Mouse (Mus musculus): ENCODE data around the gene Akap5.

Gene Akap5

GRCm38 (mm10) chr12:76324679-76325431, at the start of gene Akap5:
TSS of gene Akap5 (plus strand) at chr12:76324891.
- ATAC-seq (ENCODE audit: insufficient number of reproducible peaks, low FRiP score, low TSS enrichment): peak; percentile 65

GRCm38 (mm10) chr12:76278209-76278608, 46.5 kb upstream of the Akap5 start:
- ATAC-seq (ENCODE audit: insufficient number of reproducible peaks, low FRiP score, low TSS enrichment): no peak

GRCm38 (mm10) chr12:76280556-76280955, 44.1 kb upstream of the Akap5 start:
- no peak for ATAC-seq (ENCODE audit: insufficient number of reproducible peaks, low FRiP score, low TSS enrichment)

- ATAC-seq (ENCODE audit: insufficient number of reproducible peaks, low FRiP score, low TSS enrichment): no peak
These were observed 43.5 kb upstream of the Akap5 start for GRCm38 (mm10) chr12:76281111-76281660.

- no peak for ATAC-seq (ENCODE audit: insufficient number of reproducible peaks, low FRiP score, low TSS enrichment)
These were observed 42.6 kb upstream of the Akap5 start for GRCm38 (mm10) chr12:76282132-76282531.

- ATAC-seq (ENCODE audit: insufficient number of reproducible peaks, low FRiP score, low TSS enrichment): no peak
These were observed 42.0 kb upstream of the Akap5 start for GRCm38 (mm10) chr12:76282532-76283173.

DNA sequence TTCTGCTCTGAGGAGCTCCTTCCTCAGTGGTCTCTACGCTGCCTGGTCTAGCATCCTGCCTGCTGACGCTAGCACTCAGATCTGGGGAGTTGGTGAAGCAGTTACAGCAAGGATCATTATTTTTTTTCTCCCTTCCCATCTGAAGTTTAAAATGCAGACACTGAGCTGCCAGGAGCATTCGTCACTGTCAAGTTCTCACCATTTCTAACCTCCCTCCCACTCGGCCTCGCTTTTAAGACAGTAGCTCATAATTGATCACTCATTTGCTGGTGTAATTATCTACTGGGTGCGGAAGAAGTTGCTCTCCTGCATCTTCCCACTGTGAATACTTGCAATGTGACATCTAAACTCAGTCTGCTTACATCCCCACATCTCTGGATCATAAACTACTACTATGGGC, 39.3 kb upstream of the Akap5 start:
- ATAC-seq (ENCODE audit: insufficient number of reproducible peaks, low FRiP score, low TSS enrichment): no peak

- ATAC-seq (ENCODE audit: insufficient number of reproducible peaks, low FRiP score, low TSS enrichment): no peak
These were observed 36.7 kb upstream of the Akap5 start for GRCm38 (mm10) chr12:76287986-76288385.

DNA sequence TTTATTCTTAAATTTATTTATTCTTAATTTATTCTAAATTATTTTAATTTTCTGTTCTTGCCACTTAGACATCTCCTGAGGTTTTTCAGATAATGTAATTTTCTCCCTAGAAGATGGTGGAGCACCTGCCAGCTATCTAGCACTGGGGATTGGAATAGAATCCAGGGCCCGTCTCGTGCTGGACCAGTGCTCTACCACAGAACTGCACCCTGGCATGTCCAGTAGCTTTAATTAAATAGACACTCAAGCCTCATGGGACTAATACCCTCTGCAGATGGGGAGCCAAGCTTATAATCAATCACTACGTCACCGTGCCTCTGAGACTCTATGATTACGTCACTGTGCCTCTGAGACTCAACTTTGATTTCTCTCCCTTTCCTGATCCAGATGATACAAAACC, 36.2 kb upstream of the Akap5 start:
- ATAC-seq (ENCODE audit: insufficient number of reproducible peaks, low FRiP score, low TSS enrichment): no peak

- ATAC-seq (ENCODE audit: insufficient number of reproducible peaks, low FRiP score, low TSS enrichment): no peak
These were observed 35.3 kb upstream of the Akap5 start for GRCm38 (mm10) chr12:76289428-76289827.

GRCm38 (mm10) chr12:76290271-76290670, 34.4 kb upstream of the Akap5 start:
- no peak for ATAC-seq (ENCODE audit: insufficient number of reproducible peaks, low FRiP score, low TSS enrichment)

DNA sequence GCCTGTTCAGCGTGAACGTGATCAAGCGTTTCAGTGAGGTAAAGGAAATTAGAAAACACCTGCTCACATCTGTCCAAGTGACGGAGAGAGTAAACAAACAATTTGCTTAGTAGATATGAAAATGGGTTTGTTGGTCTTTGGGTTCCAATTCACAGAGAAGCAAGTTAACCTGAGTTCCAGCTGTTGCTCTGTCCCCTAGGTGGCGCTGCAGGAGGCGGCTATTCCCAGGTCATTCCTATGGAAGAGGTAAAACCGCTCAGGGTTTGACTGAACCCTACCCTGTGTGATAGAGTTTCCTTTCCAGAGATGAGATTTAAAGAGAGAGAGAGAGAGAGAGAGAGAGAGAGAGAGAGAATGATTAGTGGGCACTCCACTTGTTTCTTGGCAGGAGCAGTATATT, 31.5 kb upstream of the Akap5 start:
- ATAC-seq (ENCODE audit: insufficient number of reproducible peaks, low FRiP score, low TSS enrichment): no peak

- no peak for ATAC-seq (ENCODE audit: insufficient number of reproducible peaks, low FRiP score, low TSS enrichment)
These were observed 26.9 kb upstream of the Akap5 start for GRCm38 (mm10) chr12:76297830-76298229.

- ATAC-seq (ENCODE audit: insufficient number of reproducible peaks, low FRiP score, low TSS enrichment): no peak
These were observed 25.3 kb upstream of the Akap5 start for GRCm38 (mm10) chr12:76299361-76299906.

DNA sequence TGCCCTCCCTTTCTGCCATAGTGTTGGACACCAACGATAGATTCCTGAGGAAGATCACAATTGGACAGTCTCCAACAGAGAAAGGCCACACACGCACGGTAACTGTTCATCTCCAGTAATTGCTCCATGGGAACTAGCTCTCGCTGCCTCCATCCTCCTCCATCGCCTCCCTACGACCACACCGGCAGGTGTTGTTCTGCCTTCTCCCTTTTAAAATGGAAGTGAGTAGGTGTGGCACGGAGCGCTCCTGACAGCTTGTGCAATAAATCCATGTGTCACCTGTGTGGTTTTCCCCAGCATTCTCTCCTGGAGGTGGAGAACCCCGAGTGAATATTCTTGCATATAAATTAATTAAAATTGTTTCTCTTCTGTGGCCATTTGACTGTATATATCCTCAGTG, 24.3 kb upstream of the Akap5 start:
- no peak for ATAC-seq (ENCODE audit: insufficient number of reproducible peaks, low FRiP score, low TSS enrichment)

DNA sequence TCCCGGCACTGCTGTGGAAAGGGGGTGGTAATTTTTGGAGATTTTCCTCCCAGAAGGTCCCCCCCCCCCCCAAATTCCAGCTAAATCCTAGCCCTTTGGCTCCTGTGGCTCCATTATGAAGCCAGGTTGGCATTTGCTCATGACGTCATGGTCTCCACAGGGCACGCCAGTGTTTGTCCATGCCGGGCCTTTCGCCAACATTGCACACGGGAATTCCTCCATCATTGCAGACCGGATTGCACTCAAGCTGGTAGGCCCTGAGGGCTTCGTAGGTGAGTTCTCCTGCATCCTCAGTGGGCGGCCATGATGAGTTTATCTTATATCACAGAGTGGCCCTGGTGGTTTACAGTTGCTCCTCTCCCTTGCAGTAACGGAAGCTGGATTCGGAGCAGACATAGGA, 21.2 kb upstream of the Akap5 start:
- ATAC-seq (ENCODE audit: insufficient number of reproducible peaks, low FRiP score, low TSS enrichment): peak; percentile 41; the same call in 1 of the 2 replicates

- ATAC-seq (ENCODE audit: insufficient number of reproducible peaks, low FRiP score, low TSS enrichment): peak; percentile 57; the same call in 1 of the 2 replicates
These were observed 20.5 kb upstream of the Akap5 start for GRCm38 (mm10) chr12:76304199-76304598.

DNA sequence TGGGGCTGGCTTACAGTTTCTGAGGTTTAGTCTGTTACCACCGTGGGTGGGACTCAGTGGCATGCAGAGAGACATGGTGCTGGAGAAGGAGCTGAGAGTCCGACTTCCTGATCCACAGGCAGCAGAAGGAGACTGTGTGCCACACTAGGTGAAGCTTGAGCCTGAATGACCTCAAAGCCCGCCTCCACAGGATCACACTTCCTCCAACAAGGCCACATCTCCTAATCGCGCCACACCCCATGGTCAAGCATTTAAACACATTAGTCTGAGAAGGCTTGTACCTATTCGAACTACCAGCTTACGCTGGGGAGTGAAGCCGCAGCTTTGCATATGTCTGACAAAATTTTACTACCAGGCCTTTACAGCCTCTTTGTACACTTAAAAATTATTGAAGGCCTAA, 19.6 kb upstream of the Akap5 start:
- no peak for ATAC-seq (ENCODE audit: insufficient number of reproducible peaks, low FRiP score, low TSS enrichment)

DNA sequence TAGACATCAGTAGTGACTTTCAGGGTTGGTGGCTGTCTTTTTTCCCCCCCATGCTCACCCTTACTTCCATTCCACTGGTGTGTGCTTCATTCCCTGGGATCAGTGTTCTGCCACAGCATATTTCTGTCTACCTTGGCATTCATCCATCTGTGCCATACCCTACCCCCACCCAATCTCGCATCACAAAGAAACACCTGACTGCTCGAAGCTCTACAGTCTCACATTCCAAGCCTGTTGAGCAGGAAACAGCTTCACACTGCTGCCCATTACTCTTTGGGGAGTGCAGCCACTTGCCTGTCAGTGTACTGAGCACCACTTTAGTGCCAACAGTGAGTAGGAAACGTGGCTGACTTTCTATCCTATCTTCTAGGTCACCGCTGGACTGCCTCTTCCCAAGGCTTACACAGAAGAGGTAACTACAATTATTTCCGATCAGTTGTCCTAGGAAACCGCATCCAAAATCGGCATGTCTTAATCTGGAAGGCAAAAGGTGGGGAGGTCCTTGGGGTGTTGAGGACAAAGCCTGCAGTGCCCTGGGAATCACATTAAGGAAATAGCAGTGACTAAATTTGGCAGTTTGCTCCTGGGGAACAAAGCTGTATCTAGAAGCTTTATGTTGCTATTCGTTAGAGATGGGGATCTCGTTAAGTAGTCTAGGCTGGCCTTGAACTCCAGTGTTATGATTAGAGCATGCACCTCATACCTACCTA, 17.7 kb upstream of the Akap5 start:
- ATAC-seq (ENCODE audit: insufficient number of reproducible peaks, low FRiP score, low TSS enrichment): no peak

DNA sequence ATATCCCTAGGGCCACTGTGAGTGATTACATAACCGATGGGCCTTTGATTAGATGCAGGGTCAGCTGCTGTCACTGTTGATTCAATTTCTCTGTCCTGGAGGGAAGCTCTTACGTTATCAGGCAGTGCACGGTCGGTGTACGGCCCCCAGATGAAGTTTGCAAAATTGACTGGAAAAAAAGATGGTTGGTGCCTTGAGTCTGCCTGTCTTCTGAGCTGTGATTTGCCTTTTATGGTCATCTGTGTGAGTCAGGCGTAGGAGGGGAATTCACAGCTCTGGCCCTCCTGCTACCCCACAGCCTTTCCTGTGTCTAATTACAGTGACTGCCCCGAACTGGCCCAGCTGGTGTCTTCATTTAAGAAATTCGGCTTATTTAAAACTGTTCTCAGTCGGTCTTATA, 16.7 kb upstream of the Akap5 start:
- no peak for ATAC-seq (ENCODE audit: insufficient number of reproducible peaks, low FRiP score, low TSS enrichment)

DNA sequence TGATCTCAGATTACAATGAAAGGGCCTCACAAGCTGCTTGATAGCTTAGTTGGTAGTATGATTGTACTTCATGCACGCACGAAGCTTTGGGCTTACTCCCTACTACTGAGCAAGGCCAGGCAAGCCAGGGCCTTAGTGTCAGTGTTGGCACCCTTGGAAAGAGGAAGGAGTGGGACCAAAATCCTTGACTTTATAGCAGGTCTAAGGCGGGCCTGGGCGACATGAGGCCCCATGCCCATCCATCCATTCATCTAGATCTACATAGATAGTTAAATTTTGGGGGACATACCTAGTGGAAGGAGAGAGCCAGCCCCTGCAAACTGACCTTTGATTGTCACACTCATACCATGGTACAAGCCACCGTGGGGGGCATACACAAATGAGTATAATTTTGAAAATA, 16.3 kb upstream of the Akap5 start:
- no peak for ATAC-seq (ENCODE audit: insufficient number of reproducible peaks, low FRiP score, low TSS enrichment)
